Mouse (Mus musculus): ENCODE measurements at regions not wholly inside any gene's neighbourhood (a gene's known extent, or its start where the extent isn't known, plus 50 kb on each side); places are given as distances from the start of the nearest gene placed in this dataset.

GRCm38 (mm10) chr13:112173973-112174372 is 114.3 kb upstream of the Ankrd55 start:
- no peak for DNase-seq (ENCODE audit: low spot score)

GRCm38 (mm10) chr13:112178031-112178430 is 110.2 kb upstream of the Ankrd55 start:
- no peak for DNase-seq (ENCODE audit: low spot score)

- DNase-seq (ENCODE audit: low spot score) = no peak
Measured at GRCm38 (mm10) chr13:112183996-112184395, 104.3 kb upstream of the Ankrd55 start.

- no peak for DNase-seq (ENCODE audit: low spot score)
Measured at GRCm38 (mm10) chr13:112185116-112185515, 103.1 kb upstream of the Ankrd55 start.

DNA sequence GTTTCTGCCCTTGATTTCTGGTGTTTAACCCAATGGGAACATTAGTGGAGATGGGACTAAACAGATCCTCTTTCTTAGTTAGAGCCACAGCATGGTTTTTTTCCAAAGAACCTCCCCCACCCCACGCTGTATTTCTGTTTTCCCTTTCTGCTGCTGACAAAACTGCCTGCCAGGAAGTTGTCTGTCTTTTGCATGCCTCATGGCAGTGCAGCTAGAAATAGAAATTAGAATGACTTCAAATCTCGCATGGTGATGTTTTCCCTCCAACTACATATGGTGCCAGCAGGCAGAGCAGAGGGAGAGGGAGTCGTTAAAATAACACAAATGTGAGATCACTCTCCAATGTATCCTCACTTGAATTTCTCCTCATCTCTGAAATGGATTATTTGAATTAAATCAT is 101.0 kb upstream of the Ankrd55 start:
- no peak for DNase-seq (ENCODE audit: low spot score)

GRCm38 (mm10) chr13:112188313-112188712 is 99.9 kb upstream of the Ankrd55 start:
- no peak for DNase-seq (ENCODE audit: low spot score)

DNA sequence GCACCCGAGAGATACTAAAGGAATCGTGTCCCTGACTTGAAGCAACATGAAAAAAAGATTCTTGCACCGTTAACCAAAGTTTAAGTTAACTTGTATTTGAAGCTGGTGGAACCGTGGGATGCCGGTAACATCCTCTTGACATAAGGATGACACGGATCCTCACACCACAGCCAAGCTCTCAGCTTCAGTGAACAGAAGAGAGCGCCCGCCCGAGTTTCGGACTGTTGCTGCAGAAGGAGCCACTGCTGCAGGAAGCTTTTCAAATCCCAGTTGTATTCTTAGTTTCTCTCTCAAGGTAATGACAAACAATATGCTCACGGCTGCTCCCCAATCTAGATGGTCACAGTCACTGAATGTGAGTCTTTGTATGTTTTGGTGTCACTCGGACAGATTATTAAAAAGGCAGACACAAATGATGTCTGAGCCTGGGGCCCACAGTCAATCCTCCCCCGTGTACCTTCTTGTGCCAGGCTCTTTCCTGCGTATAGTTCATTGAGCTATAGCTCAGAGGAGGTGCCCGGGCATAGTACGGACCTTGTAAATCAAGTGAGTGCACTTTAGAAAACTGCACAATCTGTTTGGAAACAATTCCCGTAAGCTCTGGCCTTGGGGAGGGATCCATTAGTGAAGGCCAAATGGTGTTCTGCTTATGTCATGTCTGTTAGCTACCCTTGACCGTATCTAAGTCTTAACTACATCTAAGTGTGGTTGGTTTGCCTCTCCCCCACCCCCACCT is 99.3 kb upstream of the Ankrd55 start:
- DNase-seq (ENCODE audit: low spot score) = no peak

GRCm38 (mm10) chr13:112189605-112190004 is 98.6 kb upstream of the Ankrd55 start:
- no peak for DNase-seq (ENCODE audit: low spot score)

- DNase-seq (ENCODE audit: low spot score) = no peak
Measured at GRCm38 (mm10) chr13:112192192-112192905, 95.9 kb upstream of the Ankrd55 start.

DNA sequence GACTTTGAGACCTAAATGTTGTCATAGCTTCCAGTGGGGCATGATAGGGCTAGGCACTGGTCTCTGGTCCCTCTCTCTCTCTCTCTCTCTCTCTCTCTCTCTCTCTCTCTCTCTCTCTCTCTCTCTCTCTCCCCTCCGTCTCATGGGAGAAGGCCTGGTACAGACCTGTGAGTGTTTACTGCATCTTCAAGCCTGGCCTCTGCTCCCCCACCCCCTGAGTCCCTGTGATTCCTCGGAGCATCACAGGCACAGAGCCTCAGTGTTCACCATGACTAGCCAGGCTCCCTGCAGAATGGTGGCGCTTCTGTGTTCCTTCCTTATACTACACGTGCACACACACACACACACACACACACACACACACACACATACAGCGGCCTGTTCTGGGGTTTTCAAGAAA is 94.6 kb upstream of the Ankrd55 start:
- no peak for DNase-seq (ENCODE audit: low spot score)

- DNase-seq (ENCODE audit: low spot score) = no peak
Measured at GRCm38 (mm10) chr13:112194991-112195390, 93.3 kb upstream of the Ankrd55 start.

GRCm38 (mm10) chr13:112196789-112197188 is 91.5 kb upstream of the Ankrd55 start:
- peak; percentile 66 for DNase-seq (ENCODE audit: low spot score)

- DNase-seq (ENCODE audit: low spot score) = no peak
Measured at GRCm38 (mm10) chr13:112203721-112204120, 84.5 kb upstream of the Ankrd55 start.

- no peak for DNase-seq (ENCODE audit: low spot score)
Measured at GRCm38 (mm10) chr13:112204204-112204603, 84.0 kb upstream of the Ankrd55 start.

DNA sequence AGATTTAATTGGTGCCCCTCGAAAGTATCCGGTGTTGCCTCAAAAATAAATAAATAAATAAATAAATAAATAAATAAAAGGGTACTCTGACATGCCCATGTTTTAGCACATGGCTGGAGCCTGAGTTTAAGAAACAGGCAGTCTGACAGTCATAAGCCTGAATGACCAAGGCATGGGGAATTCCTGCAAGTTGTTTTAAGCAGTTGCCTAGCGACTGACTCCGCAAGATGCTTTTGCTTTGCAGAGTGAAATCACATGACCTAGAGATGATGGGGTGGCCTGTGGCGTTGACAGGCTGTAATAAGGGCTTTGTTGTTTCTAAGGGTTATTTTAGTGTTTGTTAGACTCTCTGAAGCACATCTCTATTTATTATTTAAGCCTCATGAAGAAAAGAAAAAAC is 83.4 kb upstream of the Ankrd55 start:
- DNase-seq (ENCODE audit: low spot score) = no peak

GRCm38 (mm10) chr13:112207617-112208235 is 80.5 kb upstream of the Ankrd55 start:
- DNase-seq (ENCODE audit: low spot score) = no peak

GRCm38 (mm10) chr13:112211841-112212240 is 76.4 kb upstream of the Ankrd55 start:
- DNase-seq (ENCODE audit: low spot score) = no peak

DNA sequence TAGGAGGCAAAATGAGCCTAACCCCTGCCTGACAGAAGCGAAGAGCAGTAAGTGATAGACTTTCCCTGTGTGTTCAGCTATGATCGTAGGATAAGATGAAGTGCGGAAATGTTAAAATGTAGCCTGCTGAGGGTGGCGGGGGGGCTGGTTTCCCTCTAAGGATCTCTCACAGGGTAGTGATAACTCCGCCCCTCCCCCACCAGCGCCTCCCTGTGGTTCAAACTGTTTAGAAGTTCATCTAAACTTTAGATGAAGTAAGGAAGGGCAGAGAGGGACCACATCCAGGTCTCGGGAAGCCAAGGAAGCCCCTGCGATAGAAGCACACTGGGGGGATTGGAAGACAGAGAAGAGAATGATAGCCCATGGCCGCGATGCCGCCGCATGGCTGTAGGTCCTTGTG is 75.9 kb upstream of the Ankrd55 start:
- DNase-seq (ENCODE audit: low spot score) = no peak

- DNase-seq (ENCODE audit: low spot score) = no peak
Measured at GRCm38 (mm10) chr13:112213652-112214081, 74.6 kb upstream of the Ankrd55 start.

GRCm38 (mm10) chr13:112216084-112216483 is 72.2 kb upstream of the Ankrd55 start:
- DNase-seq (ENCODE audit: low spot score) = no peak

DNA sequence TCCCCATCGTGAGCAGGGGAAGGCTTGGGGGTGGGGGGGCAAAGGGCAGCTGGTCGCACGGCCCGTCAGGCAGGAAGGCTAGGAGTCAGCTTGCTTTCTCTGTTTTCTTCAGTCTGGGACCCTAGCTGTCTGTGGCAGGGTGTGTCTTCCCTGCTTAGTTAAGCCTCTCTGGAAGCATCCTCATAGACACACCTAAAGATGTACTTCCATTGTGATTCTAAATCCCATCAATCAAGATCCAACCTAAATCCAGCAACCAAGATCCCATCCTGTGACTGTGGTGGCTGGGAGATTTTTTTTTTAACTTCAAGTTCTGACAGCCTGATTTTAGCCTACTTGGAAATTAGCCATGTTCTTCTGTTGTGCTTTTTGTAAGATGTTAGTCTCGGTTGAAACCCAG is 69.9 kb upstream of the Ankrd55 start:
- DNase-seq (ENCODE audit: low spot score) = no peak

GRCm38 (mm10) chr13:112220184-112220583 is 68.1 kb upstream of the Ankrd55 start:
- DNase-seq (ENCODE audit: low spot score) = no peak

DNA sequence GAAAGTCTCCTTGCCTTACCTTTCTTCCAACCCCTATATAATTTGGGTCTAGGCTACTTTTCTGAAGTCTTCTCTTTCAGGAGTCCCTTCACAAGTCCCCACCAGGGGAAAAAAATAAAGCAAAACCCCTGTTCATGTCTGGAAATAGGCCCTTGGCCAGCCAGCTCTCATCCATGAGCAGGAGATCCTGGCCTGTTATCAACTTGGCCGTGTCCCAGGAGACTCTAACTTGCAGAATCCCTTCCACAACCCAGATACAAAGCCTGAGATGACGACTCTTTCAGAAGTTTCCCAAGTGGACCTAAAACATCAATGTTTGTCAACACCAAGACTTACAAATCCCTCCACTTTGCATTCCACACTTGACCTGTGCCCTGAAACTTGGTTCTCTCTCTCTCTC is 64.6 kb upstream of the Ankrd55 start:
- no peak for DNase-seq (ENCODE audit: low spot score)

All from urinary bladder, postnatal 25 days (tissue).